Mouse (Mus musculus) adrenal gland, postnatal 14 days (tissue): ENCODE data around the gene Ptprg. TPM values are rescaled to one million over a fixed set of nuclear protein-coding genes. Genes with fewer than 3 reads are reported as not detected.
A peak's percentile ranks its signal among the peaks of the same experiment; 100 is the strongest.
"Not testable (repeated sequence)": the region's sequence is repeated elsewhere in the genome, so short reads cannot be mapped to it uniquely, and the experiment has no call there.

ENCODE experiments used
- DNase-seq: peaks from one replicate; pipeline ENCODE4 v3.0.0; 2021; ENCODE audit warnings: mixed read lengths
- total RNA-seq: library from RNA; stranded (reverse); gene quantifications from 2 replicates; pipeline ENCODE4 v1.2.3, GENCODE M21; 2021

The Ptprg gene
- total RNA-seq, 1 experiment from 2014 or later = 99.9 TPM

GRCm38 (mm10) chr14:12208554-12208953 is 655.2 kb downstream of the Ptprg start:
- DNase-seq = peak; percentile 47

DNA sequence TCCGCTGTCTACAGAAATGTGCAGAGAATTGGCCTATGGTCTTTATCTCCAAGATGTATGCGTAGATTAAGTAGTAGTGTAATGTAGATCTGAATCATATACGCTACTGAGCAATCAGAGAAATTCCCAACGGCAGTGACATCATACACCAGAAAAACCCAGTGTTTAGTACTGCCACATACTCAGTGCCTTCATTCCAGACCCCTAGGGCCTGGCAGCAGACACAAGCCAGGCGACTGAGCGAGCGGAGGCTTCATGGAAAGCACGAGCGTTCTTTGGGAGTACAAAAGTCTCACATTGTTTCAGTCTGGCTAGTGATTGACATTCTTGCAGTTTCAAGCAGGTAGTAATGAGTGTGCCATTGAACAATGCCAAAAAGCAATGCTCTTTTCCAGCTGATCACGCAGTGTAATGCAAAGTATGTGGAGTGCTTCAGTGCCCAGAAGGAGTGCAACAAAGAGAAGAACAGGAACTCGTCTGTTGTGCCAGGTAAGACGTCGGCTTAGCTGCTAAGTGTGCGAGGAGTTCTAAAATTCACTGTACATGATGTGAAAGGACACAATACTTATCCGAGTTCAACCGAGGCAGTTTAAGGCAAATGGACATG is 665.3 kb downstream of the Ptprg start:
- DNase-seq = no peak

DNA sequence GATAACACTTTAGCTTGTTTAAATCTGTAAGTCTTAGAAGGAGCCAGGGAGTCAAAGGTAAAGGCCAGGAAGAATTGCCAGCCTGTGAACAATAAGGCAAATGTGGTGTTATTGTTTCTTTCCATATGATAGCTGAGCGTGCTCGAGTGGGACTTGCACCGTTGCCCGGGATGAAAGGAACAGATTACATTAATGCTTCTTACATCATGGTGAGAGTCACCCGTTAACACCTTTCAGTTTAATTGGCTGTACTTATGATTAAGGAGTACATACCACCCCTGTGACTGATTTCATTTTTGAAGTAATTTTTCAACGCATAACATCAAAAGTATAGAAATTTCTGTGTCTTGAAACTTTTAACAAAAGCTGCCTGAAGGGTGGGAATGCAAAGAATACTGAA is 666.5 kb downstream of the Ptprg start:
- no peak for DNase-seq

- no peak for DNase-seq
These were observed 667.2 kb downstream of the Ptprg start for GRCm38 (mm10) chr14:12220540-12220939.

- no peak for DNase-seq
These were observed 668.2 kb downstream of the Ptprg start for GRCm38 (mm10) chr14:12221571-12221970.

- no peak for DNase-seq
These were observed 690.4 kb downstream of the Ptprg start for GRCm38 (mm10) chr14:12243726-12244125.

GRCm38 (mm10) chr14:12276031-12276430 is 722.7 kb downstream of the Ptprg start:
- DNase-seq = no peak

GRCm38 (mm10) chr14:12283641-12284040 is 730.3 kb downstream of the Ptprg start, which contains the start of gene Gm49355:
Gene Gm49355 (plus strand): TSS chr14:12283976.
- DNase-seq = no peak

GRCm38 (mm10) chr14:12284141-12284912 is 731.0 kb downstream of the Ptprg start, which contains the start of gene 3830406C13Rik:
Gene 3830406C13Rik (plus strand): TSS chr14:12284173.
- DNase-seq = peak; percentile 91

DNA sequence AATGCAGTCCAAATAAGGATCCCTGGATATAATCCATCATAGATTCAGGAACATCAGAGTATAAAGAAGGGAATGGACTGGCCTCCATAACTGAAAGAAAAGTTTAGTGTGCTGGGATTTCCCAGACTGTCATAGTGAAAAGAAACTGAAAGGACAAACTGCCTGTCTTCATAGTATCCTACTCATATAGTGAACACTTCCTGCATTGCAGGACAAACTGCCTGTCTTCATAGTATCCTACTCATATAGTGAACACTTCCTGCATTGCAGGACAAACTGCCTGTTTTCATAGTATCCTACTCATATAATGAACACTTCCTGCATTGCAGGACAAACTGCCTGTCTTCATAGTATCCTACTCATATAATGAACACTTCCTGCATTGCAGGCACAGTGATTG is 736.4 kb downstream of the Ptprg start:
- DNase-seq = not testable (repeated sequence)

Other genes with a start within 250 kb of the Ptprg start
- 1.3 and 1.5 TPM in 2 replicates for gene Gm3839, start 196.8 kb upstream of the Ptprg start, total RNA-seq